Mouse (Mus musculus) megakaryocyte, embryonic 14.5 days (primary cell): ENCODE results near the gene Bnipl.

Experiments used
- FLI1 ChIP-seq: IDR thresholded peaks from 2 replicates; pipeline ENCODE4 v1.6.1; 2012; ENCODE audit warnings: low read length, inconsistent platforms, mixed read lengths
- GATA1 ChIP-seq: IDR thresholded peaks from 3 replicates; pipeline ENCODE4 v1.6.1; 2012; ENCODE audit warnings: mixed read lengths, low read length, inconsistent platforms, borderline replicate concordance

DNA sequence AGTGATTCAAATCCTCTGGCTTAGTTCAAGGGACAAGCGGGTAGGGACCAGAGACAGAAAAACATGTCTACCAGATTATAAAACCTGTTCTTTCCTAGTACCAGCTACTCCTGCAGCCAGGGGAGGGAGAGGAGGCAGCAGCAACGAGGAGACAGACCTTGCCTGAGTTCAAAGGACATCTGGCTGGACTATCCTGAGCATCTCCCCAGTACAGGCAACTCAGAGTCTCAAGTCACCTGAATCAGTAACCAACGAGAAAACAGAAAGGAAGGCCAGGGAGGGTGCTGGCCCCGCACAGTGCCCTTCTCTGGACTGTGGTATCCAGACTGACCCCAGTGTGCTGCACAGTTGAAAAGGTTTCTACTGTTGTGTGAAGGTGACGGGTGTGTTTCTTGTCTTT lies 5.9 kb upstream of the Bnipl start:
- TF ChIP-seq GATA1 (no peak), FLI1 (no peak)
